Mouse (Mus musculus) embryonic stem cell, embryonic (primary cell): ENCODE measurements at regions not wholly inside any gene's neighbourhood (a gene's known extent, or its start where the extent isn't known, plus 50 kb on each side); places are given as distances from the start of the nearest gene placed in this dataset.

Source experiments
- CTCF ChIA-PET, 4 experiments: fragments of 300-600 bp in 2 of 4; fragments of 350-600 bp in 2 of 4; sonication (Branson Sonifier 250); formaldehyde crosslinking; loops; one replicate each; lab custom pipeline; 2022; ENCODE audit warnings: inconsistent platforms in 2 of 4; lab: Charles Lee
- POLR2A ChIA-PET, 4 experiments: fragments of 300-600 bp in 2 of 4; fragments of 350-600 bp in 2 of 4; sonication (Branson Sonifier 250); formaldehyde crosslinking; loops; one replicate each; lab custom pipeline; 2022; ENCODE audit warnings: antibody characterized with exemption in 4 of 4, inconsistent platforms in 1 of 4; lab: Charles Lee

GRCm38 (mm10) chr15:27223610-27224511, 242.6 kb upstream of the Ank start:
- POLR2A ChIA-PET: no interaction called here
- CTCF ChIA-PET: interaction anchor here in 3 of 4 experiments (0.9 to 2.8 kb wide), 3 partner anchors 11 kb away, joined by 5 to 15 read pairs (median 9); no protein-coding TSS in a partner anchor

GRCm38 (mm10) chr15:27224512-27224850, 242.0 kb upstream of the Ank start:
- ChIA-PET POLR2A (no interaction called here), CTCF (interaction anchor here in 3 of 4 experiments (0.9 to 2.8 kb wide), 3 partner anchors 10 to 11 kb away, joined by 5 to 15 read pairs (median 9); no protein-coding TSS in a partner anchor)

GRCm38 (mm10) chr15:27232804-27233203, 233.7 kb upstream of the Ank start:
- ChIA-PET CTCF (no interaction called here), POLR2A (no interaction called here)

DNA sequence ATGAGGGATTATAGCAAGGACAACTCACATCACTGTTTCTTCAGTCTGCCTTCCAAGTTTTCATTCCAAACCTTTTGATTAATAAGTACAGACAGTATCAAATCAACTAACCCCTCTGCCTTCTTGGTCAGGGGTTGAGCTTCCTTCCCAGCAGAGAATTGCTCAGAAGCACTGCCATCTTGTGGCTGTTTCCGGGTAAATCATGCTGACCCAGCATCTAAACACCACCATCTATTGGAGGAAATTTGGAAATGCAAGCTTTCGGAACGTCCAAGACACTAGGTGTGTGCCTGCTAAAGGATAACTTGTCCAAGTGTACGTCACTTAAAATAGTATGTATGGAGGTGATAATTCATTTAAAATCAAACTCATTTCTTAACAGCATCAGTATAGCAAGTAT, 231.7 kb upstream of the Ank start:
- ChIA-PET CTCF (interaction anchor here (0.6 to 1.7 kb wide), 46 partner anchors 9 to 772 kb away, joined by 3 to 18 read pairs (median 4); no protein-coding TSS in a partner anchor), POLR2A (interaction anchor here in 1 of 4 experiments (0.6 kb wide), 1 partner anchor 748 kb away, joined by 4 read pairs; no protein-coding TSS in a partner anchor)

GRCm38 (mm10) chr15:27238301-27238700, 228.2 kb upstream of the Ank start:
- ChIA-PET POLR2A (no interaction called here), CTCF (interaction anchor here in 1 of 4 experiments (0.6 kb wide), 1 partner anchor 188 kb away, joined by 4 read pairs; no protein-coding TSS in a partner anchor)

- CTCF ChIA-PET: interaction anchor here in 2 of 4 experiments (0.9 to 1.7 kb wide), 3 partner anchors 11 to 12 kb away, joined by 3 to 6 read pairs (median 5); no protein-coding TSS in a partner anchor
These were observed 220.2 kb upstream of the Ank start for GRCm38 (mm10) chr15:27246302-27246701.

DNA sequence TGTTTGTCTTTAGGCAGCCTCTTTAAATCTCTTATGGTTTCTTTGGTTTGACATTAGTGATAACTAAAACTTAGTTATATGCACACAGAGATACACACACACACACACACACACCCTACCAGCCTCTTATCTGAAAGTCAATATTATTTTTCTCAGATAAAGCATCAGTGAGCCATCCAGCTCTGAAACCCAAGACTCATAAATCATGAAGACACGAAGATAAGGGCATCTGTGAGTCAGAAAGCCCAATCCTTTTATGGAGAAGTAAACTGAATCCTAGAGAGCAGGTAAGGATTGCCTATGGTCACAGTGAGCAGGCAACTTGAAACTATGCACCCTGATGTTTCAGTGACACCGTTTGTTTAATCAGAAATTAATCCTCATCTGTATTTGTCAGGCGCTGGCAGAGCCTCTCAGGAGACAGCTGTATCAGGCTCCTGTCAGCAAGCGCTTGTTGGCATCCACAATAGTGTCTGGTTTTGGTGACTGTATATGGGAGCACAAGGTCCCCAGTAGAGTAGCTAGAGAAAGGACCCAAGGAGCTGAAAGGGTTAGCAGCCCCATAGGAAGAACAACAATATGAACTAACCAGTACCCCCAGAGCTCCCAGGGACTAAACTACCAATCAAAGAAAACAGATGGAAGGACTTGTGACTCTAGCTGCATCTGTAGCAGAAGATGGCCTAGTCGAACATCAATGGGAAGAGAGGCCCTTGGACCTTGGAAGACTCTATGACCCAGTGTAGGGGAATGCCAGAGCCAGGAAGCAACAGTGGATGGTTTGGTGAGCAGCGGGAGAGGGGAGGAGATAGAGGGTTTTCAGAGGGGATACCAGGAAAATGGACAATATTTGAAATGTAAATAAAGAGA, 207.3 kb upstream of the Ank start:
- CTCF ChIA-PET: no interaction called here
- POLR2A ChIA-PET: no interaction called here

More at GRCm38 (mm10) chr15:27246302-27246701, 220.2 kb upstream of the Ank start:
- POLR2A ChIA-PET: interaction anchor here in 1 of 4 experiments (0.5 kb wide), 1 partner anchor 20 kb away, joined by 3 read pairs; no protein-coding TSS in a partner anchor

DNA sequence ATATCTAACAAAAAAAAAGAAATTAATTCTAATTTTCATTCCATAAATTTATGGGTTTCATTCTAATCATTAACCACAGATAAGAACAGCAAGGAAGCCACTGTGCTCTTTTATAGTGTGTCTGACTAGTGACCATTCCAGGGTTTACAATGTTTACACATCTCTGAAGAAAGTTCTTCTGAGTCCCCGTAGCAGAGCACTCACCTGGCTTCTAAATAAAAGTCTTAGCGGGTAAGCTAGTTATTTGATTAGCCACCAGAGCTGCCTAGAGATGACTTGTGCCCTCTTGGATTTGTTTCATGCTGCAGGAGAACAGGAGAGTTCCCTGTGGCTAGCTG, 206.7 kb upstream of the Ank start:
- CTCF ChIA-PET: no interaction called here
- POLR2A ChIA-PET: no interaction called here

DNA sequence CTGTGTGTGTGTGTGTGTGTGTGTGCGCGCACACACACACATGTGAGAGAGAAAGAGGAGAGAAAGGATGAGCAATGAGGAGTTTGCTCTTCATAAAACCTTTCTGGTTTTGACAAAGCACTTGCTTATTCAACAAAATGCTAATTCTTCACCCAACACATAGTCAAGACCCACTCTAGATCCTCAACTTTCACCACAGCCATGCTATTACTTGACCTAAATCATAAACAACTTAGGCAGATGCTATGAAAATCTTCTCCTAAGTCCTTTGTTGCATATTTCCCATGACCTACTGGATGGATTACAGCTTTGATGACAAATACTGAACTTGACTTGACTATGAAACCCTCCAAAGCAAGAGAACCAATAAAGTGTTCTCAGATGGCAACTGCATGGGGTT, 196.3 kb upstream of the Ank start:
- CTCF ChIA-PET: no interaction called here

GRCm38 (mm10) chr15:27282279-27282678, 184.2 kb upstream of the Ank start:
- CTCF ChIA-PET: interaction anchor here in 1 of 4 experiments (0.6 kb wide), 1 partner anchor 36 kb away, joined by 4 read pairs; no protein-coding TSS in a partner anchor
- POLR2A ChIA-PET: interaction anchor here in 1 of 4 experiments (1.0 kb wide), 1 partner anchor 21 kb away, joined by 3 read pairs; no protein-coding TSS in a partner anchor

More for the DNA sequence above, 196.3 kb upstream of the Ank start:
- POLR2A ChIA-PET: no interaction called here

DNA sequence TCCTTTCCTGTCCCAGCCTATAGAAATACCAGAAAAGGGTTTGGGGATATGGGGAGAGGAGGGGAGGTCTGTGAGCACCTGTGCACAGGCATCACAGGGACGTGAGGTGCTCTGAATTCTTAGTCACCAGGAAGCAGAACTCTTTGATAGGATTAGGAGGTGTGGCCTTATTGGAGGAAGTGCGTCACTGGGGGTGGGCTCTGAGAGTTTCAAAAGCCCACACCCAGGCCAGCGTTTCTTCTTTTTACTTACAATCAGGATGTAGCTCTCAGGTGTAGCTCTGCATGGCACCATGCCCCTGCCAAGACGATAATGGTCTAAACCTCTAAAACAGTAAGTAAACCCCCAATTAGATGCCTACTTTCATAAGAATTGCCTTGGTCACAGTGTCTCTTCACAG, 162.6 kb upstream of the Ank start:
- CTCF ChIA-PET: interaction anchor here in 3 of 4 experiments (0.7 to 1.4 kb wide), 5 partner anchors 22 to 547 kb away, joined by 3 to 5 read pairs (median 4); no protein-coding TSS in a partner anchor
- POLR2A ChIA-PET: interaction anchor here in 3 of 4 experiments (0.6 to 1.6 kb wide), 17 partner anchors 10 to 1295 kb away, joined by 3 to 7 read pairs (median 3); partner anchors contain the start of gene Otulinl (in 1 of the 3)

DNA sequence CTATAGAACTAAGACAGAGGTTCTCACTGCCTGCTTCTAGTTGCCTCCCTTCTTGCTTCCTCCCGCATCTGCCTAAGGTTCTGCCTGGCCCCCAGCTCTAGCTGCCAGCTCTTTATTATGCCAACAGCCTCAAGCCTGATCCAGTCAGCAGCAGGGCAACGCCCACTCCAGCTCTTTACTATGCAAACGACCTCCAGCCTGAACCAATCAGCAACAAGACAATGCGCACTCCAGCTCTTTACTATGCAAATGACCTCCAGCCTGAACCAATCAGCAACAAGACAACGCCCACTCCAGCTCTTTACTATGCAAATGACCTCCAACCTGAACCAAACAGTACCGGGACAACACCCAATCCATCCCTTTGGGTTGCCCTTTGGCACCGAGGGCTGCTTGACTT, 162.2 kb upstream of the Ank start:
- ChIA-PET CTCF (interaction anchor here in 3 of 4 experiments (0.7 to 1.4 kb wide), 5 partner anchors 22 to 547 kb away, joined by 3 to 5 read pairs (median 4); no protein-coding TSS in a partner anchor), POLR2A (interaction anchor here (0.6 to 1.6 kb wide), 18 partner anchors 11 to 1296 kb away, joined by 3 to 7 read pairs (median 3); partner anchors contain the start of gene Otulinl (in 1 of the 4))

DNA sequence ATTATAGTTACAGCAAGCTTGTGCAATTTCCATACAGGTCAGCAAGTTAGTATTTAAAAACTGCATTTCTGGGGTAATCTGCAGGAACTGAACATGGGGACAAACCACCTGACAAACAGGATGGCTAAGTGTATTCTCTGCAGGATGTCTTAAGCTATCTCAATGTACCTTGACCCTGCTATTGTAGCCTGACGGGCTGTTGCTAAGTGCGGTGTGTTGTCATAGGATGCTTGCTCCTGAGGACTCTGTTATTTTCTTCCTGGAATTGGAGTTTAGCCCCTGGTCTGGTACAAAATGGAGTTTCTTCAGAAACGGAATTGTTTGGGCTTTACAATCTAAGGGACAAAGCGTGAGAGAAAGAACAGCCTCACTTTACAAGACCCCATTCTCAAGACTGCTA, 161.4 kb upstream of the Ank start:
- POLR2A ChIA-PET: interaction anchor here in 2 of 4 experiments (0.9 to 1.6 kb wide), 3 partner anchors 18 to 161 kb away, joined by 3 to 7 read pairs (median 7); no protein-coding TSS in a partner anchor
- CTCF ChIA-PET: interaction anchor here in 1 of 4 experiments (1.4 kb wide), 1 partner anchor 70 kb away, joined by 4 read pairs; no protein-coding TSS in a partner anchor

GRCm38 (mm10) chr15:27308639-27309038, 157.8 kb upstream of the Ank start:
- POLR2A ChIA-PET: interaction anchor here in 1 of 4 experiments (0.6 to 1.2 kb wide), 2 partner anchors 98 to 158 kb away, joined by 3 read pairs; partner anchors contain the start of gene Ank
- CTCF ChIA-PET: interaction anchor here in 1 of 4 experiments (1.5 kb wide), 1 partner anchor 17 kb away, joined by 6 read pairs; no protein-coding TSS in a partner anchor

- ChIA-PET CTCF (no interaction called here), POLR2A (no interaction called here)
These were observed 150.3 kb upstream of the Ank start for GRCm38 (mm10) chr15:27315964-27316745.

DNA sequence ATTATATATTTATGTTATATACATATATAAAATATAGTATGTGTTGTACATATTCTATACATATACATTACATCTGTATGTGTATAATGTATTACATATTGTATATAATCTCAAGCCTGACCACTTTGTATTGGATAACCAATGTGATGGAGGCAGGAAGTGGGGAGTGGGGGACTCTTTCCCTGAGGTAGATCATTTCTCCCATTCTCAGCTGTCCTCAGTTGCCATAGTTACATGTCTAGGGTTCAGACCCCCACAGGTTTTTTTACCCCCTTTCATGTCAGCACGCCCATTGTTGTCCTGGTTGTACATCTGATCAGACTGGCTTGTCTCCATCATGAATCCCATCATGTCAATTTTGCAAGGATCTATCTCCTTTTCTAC, 149.7 kb upstream of the Ank start:
- ChIA-PET CTCF (interaction anchor here (0.5 to 1.5 kb wide), 4 partner anchors 9 to 324 kb away, joined by 4 to 5 read pairs (median 4); no protein-coding TSS in a partner anchor), POLR2A (no interaction called here)
